Mouse (Mus musculus): ENCODE results near the gene Ccdc105.

- TF ChIP-seq CTCF (IDR thresholded peaks at IDR 0.05; ENCODE audit: borderline replicate concordance, control insufficient read depth, extremely low read depth, insufficient read depth, low read length, poor library complexity) = no peak
- TF ChIP-seq POLR2A (IDR thresholded peaks at IDR 0.05; ENCODE audit: control insufficient read depth, extremely low read depth, insufficient read depth, low read length, poor library complexity) = no peak
Observed at GRCm38 (mm10) chr10:78765570-78765969, 12.7 kb upstream of the Ccdc105 start.
